Mouse (Mus musculus) lung, postnatal 36 days (tissue): ENCODE data around the gene Ppp1r3g.
"Not testable (repeated sequence)": the region's sequence is repeated elsewhere in the genome, so short reads cannot be mapped to it uniquely, and the experiment has no call there.

Experiments
- DNase-seq: peaks from one replicate; pipeline ENCODE4 v3.0.0; 2022; ENCODE audit warnings: mixed read lengths

Ppp1r3g gene

GRCm38 (mm10) chr13:35958539-35958938 lies at the start of gene Ppp1r3g:
Gene Ppp1r3g (plus strand): TSS chr13:35958839.
- DNase-seq, result no peak

GRCm38 (mm10) chr13:35911476-35911875 lies 47.2 kb upstream of the Ppp1r3g start:
- no peak for DNase-seq

- no peak for DNase-seq
Measured at GRCm38 (mm10) chr13:35937991-35938390, 20.6 kb upstream of the Ppp1r3g start.

- no peak for DNase-seq
Measured at GRCm38 (mm10) chr13:35939871-35940665, 18.6 kb upstream of the Ppp1r3g start.

- no peak for DNase-seq
Measured at GRCm38 (mm10) chr13:35940934-35941333, 17.7 kb upstream of the Ppp1r3g start.

GRCm38 (mm10) chr13:35946659-35947353 lies 11.8 kb upstream of the Ppp1r3g start:
- DNase-seq, result no peak

GRCm38 (mm10) chr13:35947354-35948000 lies 11.2 kb upstream of the Ppp1r3g start:
- DNase-seq, result peak; percentile 80

GRCm38 (mm10) chr13:35949814-35950455 lies 8.7 kb upstream of the Ppp1r3g start:
- peak; percentile 40 for DNase-seq

GRCm38 (mm10) chr13:35959391-35960067 lies 890 bp downstream of the Ppp1r3g start:
- DNase-seq, result no peak

- DNase-seq, result no peak
Measured at GRCm38 (mm10) chr13:35963583-35963982, 4.9 kb downstream of the Ppp1r3g start.

- DNase-seq, result no peak
Measured at GRCm38 (mm10) chr13:35967690-35968089, 9.1 kb downstream of the Ppp1r3g start.

GRCm38 (mm10) chr13:35968131-35968718 lies 9.6 kb downstream of the Ppp1r3g start:
- no peak for DNase-seq

GRCm38 (mm10) chr13:35968719-35969430 lies 10.2 kb downstream of the Ppp1r3g start:
- no peak for DNase-seq

- DNase-seq, result no peak
Measured at GRCm38 (mm10) chr13:35969431-35969721, 10.7 kb downstream of the Ppp1r3g start.

GRCm38 (mm10) chr13:35969829-35970228 lies 11.2 kb downstream of the Ppp1r3g start:
- no peak for DNase-seq

- no peak for DNase-seq
Measured at GRCm38 (mm10) chr13:35976912-35977311, 18.3 kb downstream of the Ppp1r3g start.

GRCm38 (mm10) chr13:35980471-35980870 lies 21.8 kb downstream of the Ppp1r3g start:
- DNase-seq, result no peak

GRCm38 (mm10) chr13:35982985-35983384 lies 24.3 kb downstream of the Ppp1r3g start:
- DNase-seq, result no peak

GRCm38 (mm10) chr13:35989329-35989728 lies 30.7 kb downstream of the Ppp1r3g start:
- no peak for DNase-seq

- DNase-seq, result not testable (repeated sequence)
Measured at GRCm38 (mm10) chr13:35991185-35991584, 32.5 kb downstream of the Ppp1r3g start.

GRCm38 (mm10) chr13:35994067-35994466 lies 35.4 kb downstream of the Ppp1r3g start:
- peak; percentile 92 for DNase-seq

- DNase-seq, result no peak
Measured at GRCm38 (mm10) chr13:35995231-35995630, 36.6 kb downstream of the Ppp1r3g start.
